Mouse (Mus musculus) lung, postnatal 0 days (tissue): ENCODE measurements around the gene Rec114.

Experiments
- CTCF ChIP-seq: IDR thresholded peaks from 2 replicates; pipeline ENCODE4 v1.5.1; 2016; ENCODE audit warnings: antibody characterized with exemption, mild to moderate bottlenecking
- EP300 ChIP-seq: IDR thresholded peaks from 2 replicates; pipeline ENCODE4 v1.6.1; 2016; ENCODE audit warnings: antibody characterized with exemption, mild to moderate bottlenecking, control low read depth

DNA sequence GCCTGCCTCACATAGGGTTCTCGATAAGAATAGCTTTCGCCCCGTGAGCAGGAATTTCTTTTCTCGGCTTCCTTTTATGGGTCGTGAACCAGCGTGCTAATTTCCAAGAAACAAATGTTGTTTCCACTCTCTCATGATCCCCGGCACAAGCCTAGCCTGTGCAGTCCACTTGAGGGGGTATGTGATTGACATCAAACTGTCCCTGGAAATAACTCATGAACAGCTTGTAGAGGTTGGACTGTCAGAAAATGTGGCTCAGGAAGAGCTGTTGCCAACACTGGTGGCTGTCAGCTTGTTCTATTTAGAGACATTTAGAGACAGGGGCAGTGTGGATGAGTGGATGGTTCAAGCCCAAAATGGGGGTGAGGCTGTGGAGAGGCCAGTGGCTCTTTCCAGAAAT, 15.0 kb upstream of the Rec114 start:
- TF ChIP-seq CTCF (no peak), EP300 (no peak)
